Mouse (Mus musculus) embryonic facial prominence, embryonic 12.5 days (tissue): ENCODE data around the gene Slc2a3. TPM values are rescaled to one million over a fixed set of nuclear protein-coding genes. Genes with fewer than 3 reads are reported as not detected.
"Not testable (repeated sequence)": the region's sequence is repeated elsewhere in the genome, so short reads cannot be mapped to it uniquely, and the experiment has no call there.

Experiments
- ATAC-seq: fragments of 200-750 bp; cut with Nextera tagmentation; 2 replicates; pipeline ENCODE4 v1.8.0; 2017; ENCODE audit not compliant: insufficient number of reproducible peaks, insufficient read depth, low FRiP score, low TSS enrichment
- H3K27ac ChIP-seq: fragments of 300-500 bp; sonication (generic); 2 replicates; pipeline ENCODE4 v1.5.1; 2016; ENCODE audit warnings: mild to moderate bottlenecking
- H3K27me3 ChIP-seq: fragments of 300-500 bp; sonication (generic); 2 replicates; pipeline ENCODE4 v1.6.1; 2016; ENCODE audit warnings: mild to moderate bottlenecking, moderate library complexity
- H3K36me3 ChIP-seq: fragments of 300-500 bp; sonication (generic); 2 replicates; pipeline ENCODE4 v1.6.1; 2016; ENCODE audit warnings: mild to moderate bottlenecking
- H3K4me1 ChIP-seq: fragments of 300-500 bp; sonication (generic); 2 replicates; pipeline ENCODE4 v1.6.1; 2016
- H3K4me2 ChIP-seq: fragments of 300-500 bp; sonication (generic); replicated peaks from 2 replicates; pipeline ENCODE4 v1.6.1; 2016; ENCODE audit warnings: mild to moderate bottlenecking, moderate library complexity
- H3K4me3 ChIP-seq: fragments of 300-500 bp; sonication (generic); 2 replicates; pipeline ENCODE4 v1.5.1; 2016; ENCODE audit warnings: mild to moderate bottlenecking
- H3K9ac ChIP-seq: fragments of 300-500 bp; sonication (generic); 2 replicates; pipeline ENCODE4 v1.6.1; 2016; ENCODE audit warnings: mild to moderate bottlenecking, moderate library complexity
- H3K9me3 ChIP-seq: fragments of 300-500 bp; sonication (generic); 2 replicates; pipeline ENCODE4 v1.6.1; 2016; ENCODE audit warnings: mild to moderate bottlenecking, moderate library complexity
- WGBS: fragments of 180-500 bp; shearing (Covaris S2); methylation state at CpG from one replicate; pipeline ENCODE4 v1.1.7; 2016; 5-methylcytosine and 5-hydroxymethylcytosine counted together
- polyA plus RNA-seq: library from polyadenylated mRNA; unstranded; fragments of >200 nt; fragmentation: Nextera tagmentation; extraction: Ambion mirVana; gene quantifications from 2 replicates; pipeline ENCODE4 v1.2.1, GENCODE M21; 2016

Gene Slc2a3
- polyA plus RNA-seq, 1 experiment from 2014 or later: 32.7 TPM

GRCm38 (mm10) chr6:122769771-122770759, 31.4 kb downstream of the Slc2a3 start:
- 62% methylated on average over 10 of the region's 10 CpGs for WGBS
- ATAC-seq: no peak
- no peaks in the 10 kb centered on the region for H3K36me3 ChIP-seq
- peaks cover 9% of the 10 kb centered on the region for H3K4me1 ChIP-seq
- H3K9me3 ChIP-seq: no peaks in the 10 kb centered on the region
- no peak overlapping the region for H3K4me3 ChIP-seq
- H3K27me3 ChIP-seq: no peaks in the 10 kb centered on the region
- no peak overlapping the region for H3K27ac ChIP-seq
- no peak overlapping the region for H3K4me2 ChIP-seq
- H3K9ac ChIP-seq: no peak overlapping the region

- Histone ChIP-seq H3K4me2 (no peak overlapping the region), H3K4me1 (peaks cover 10% of the 10 kb centered on the region), H3K4me3 (no peak overlapping the region), H3K27me3 (peaks cover 5% of the 10 kb centered on the region; the same call in 1 of the 2 replicates), H3K9me3 (no peaks in the 10 kb centered on the region), H3K27ac (no peak overlapping the region), H3K9ac (no peak overlapping the region), H3K36me3 (no peaks in the 10 kb centered on the region)
- WGBS: 71% methylated on average over 5 of the region's 5 CpGs
- no peak for ATAC-seq
Observed at GRCm38 (mm10) chr6:122768256-122768655, 33.2 kb downstream of the Slc2a3 start.

DNA sequence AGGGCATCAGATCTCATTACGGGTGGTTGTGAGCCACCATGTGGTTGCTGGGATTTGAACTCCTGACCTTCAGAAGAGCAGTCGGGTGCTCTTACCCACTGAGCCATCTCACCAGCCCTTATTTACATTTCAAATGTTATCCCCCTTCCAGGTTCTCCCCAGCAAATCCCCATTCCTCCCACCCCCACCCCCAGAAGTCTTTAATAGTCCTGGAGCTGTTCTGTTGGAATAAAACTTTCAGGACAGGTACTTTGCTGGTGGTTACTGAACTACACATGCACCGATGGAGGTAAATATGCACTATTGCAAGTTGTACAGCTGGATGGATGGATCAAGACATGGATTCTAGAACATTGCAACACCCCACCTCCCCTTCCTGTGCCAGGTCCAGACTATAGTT, 34.4 kb downstream of the Slc2a3 start:
- H3K9me3 ChIP-seq, H3K4me2 ChIP-seq, H3K36me3 ChIP-seq, ATAC-seq, H3K27me3 ChIP-seq, H3K27ac ChIP-seq, H3K4me3 ChIP-seq, H3K9ac ChIP-seq: not testable (repeated sequence)
- peaks cover 10% of the 10 kb centered on the region for H3K4me1 ChIP-seq
- WGBS: 58% methylated on average over 3 of the region's 3 CpGs

GRCm38 (mm10) chr6:122766145-122766968, 35.1 kb downstream of the Slc2a3 start:
- peak overlapping the region; percentile 11; the same call in 1 of the 2 replicates for H3K4me2 ChIP-seq
- 21% methylated on average over 5 of the region's 5 CpGs for WGBS
- H3K36me3 ChIP-seq: no peaks in the 10 kb centered on the region
- no peak overlapping the region for H3K27ac ChIP-seq
- H3K27me3 ChIP-seq: peaks cover 5% of the 10 kb centered on the region; the same call in 1 of the 2 replicates
- H3K9me3 ChIP-seq: no peaks in the 10 kb centered on the region
- no peak for ATAC-seq
- no peak overlapping the region for H3K4me3 ChIP-seq
- peaks cover 10% of the 10 kb centered on the region for H3K4me1 ChIP-seq
- no peak overlapping the region for H3K9ac ChIP-seq

DNA sequence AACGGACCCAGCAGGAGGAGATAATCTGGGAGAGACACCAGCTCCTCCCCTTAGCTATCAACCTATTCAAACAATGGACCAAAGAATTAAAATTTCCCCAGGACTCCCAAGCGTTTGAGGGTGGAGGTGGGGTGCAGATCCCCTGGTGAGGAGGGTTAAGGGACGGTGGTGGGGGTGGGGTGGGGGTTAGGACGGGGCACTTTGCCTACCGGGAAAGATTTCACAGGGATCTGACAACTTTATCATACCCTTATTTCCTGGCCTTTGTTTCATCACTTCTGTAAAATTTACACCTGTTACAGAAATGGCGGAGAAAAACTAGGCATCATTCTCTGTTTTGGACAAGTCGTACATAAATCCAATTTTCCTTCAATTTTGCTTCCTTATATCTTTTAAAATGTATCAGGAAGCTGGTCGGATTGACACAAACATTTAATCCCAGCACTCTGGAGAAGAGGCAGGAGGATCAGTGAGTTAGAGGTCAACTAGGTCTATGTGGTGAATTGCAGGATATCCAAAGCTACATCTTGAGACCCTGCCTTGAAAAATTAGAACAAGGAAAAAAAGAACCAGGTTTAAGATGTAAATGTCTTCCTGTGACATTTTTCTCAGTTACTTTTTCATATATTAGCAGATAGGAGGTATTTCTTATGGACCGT, 36.0 kb downstream of the Slc2a3 start:
- Histone ChIP-seq H3K4me3 (peak overlapping the region; percentile 44), H3K9ac (peak overlapping the region; percentile 44; the same call in 1 of the 2 replicates), H3K36me3 (no peaks in the 10 kb centered on the region), H3K9me3 (no peaks in the 10 kb centered on the region), H3K4me2 (peak overlapping the region; percentile 71), H3K4me1 (peaks cover 10% of the 10 kb centered on the region), H3K27ac (no peak overlapping the region), H3K27me3 (peaks cover 5% of the 10 kb centered on the region; the same call in 1 of the 2 replicates)
- ATAC-seq: no peak; the same call in 1 of the 2 replicates
- WGBS: 7% methylated on average over 9 of the region's 9 CpGs

DNA sequence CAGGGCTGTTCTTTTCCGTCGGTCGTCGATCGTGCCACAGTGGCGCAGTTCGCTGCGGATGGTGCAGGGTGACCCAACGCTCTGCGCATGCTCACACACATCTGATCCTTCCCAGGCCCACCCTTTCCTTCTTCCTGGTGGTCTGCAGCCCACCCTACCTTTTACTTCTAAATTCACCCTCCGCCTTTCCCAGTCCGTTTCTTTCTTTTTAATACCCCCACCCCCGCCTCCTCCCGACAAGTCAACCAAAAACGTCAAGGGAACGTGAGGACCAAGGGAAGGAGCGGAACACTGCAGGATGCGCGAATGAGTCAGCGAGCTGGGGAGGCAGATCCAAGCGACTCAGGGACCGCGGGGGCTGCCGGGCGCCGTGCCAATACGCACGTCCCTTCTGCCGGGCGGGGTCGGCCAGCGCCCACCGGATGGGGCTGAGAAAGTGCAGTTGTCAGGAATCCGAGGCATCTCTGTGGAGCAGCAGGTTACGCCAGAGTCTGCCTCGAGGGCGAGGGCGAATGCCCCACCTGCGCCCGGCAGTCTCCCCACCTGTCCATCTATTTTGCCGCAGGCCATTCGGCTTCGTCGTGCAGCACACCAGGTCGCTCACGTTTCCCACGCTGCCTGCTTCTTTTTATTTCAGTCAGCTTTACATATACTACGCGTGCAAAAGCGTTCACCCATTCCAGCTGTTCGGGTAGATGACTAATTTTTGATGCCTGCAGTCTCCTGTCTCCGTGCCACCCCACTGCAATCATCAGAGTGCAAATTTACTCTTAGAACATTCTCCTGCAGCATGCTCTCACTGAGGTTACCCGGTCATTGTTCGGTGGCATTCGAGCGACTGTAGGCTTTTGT, 36.8 kb downstream of the Slc2a3 start:
- peak; percentile 61 for ATAC-seq
- Histone ChIP-seq H3K4me1 (peaks cover 10% of the 10 kb centered on the region), H3K27me3 (peaks cover 5% of the 10 kb centered on the region; the same call in 1 of the 2 replicates), H3K36me3 (no peaks in the 10 kb centered on the region), H3K4me2 (peak overlapping the region; percentile 71), H3K4me3 (peak overlapping the region; percentile 44), H3K9ac (peak overlapping the region; percentile 44), H3K9me3 (no peaks in the 10 kb centered on the region), H3K27ac (no peak overlapping the region)
- WGBS: under 1% methylated on average over 56 of the region's 56 CpGs

DNA sequence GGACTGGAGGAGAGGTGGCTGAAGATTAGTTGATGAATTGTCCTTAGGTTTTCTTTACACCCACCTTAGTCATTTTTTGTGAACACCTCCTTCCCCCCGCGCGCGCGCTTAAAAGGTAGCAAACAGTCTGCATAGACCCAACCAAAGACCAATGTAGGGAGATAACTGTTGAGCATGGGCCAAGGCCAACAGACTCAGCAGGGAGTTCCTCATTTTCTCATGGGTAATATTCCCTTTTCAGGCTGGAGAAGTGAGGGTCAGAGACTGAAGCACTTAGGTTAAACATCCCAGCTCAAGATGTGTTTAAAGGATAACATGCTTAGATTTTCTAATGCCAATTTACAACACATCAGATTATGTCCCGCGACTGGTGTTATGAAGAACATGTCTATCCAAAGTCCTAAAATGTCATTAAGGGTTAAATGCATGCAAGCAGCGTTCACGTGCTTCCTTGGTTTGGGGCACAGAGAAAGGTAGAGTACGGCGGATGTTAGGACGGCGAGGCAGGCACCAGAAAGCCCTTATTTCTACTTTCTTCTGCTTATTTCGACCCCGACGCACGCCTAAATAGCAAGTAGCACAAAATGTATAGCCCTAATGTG, 37.5 kb downstream of the Slc2a3 start:
- H3K4me2 ChIP-seq: peak overlapping the region; percentile 71
- no peaks in the 10 kb centered on the region for H3K9me3 ChIP-seq
- ATAC-seq: no peak
- peaks cover 5% of the 10 kb centered on the region; the same call in 1 of the 2 replicates for H3K27me3 ChIP-seq
- no peak overlapping the region for H3K27ac ChIP-seq
- WGBS: 32% methylated on average over 17 of the region's 17 CpGs
- peak overlapping the region; percentile 44 for H3K4me3 ChIP-seq
- H3K36me3 ChIP-seq: no peaks in the 10 kb centered on the region
- H3K9ac ChIP-seq: peak overlapping the region; percentile 44; the same call in 1 of the 2 replicates
- peaks cover 10% of the 10 kb centered on the region for H3K4me1 ChIP-seq

GRCm38 (mm10) chr6:122762952-122763700, 38.3 kb downstream of the Slc2a3 start:
- Histone ChIP-seq H3K36me3 (no peaks in the 10 kb centered on the region), H3K9me3 (no peaks in the 10 kb centered on the region), H3K4me1 (peaks cover 10% of the 10 kb centered on the region), H3K4me3 (no peak overlapping the region), H3K27me3 (peaks cover 5% of the 10 kb centered on the region; the same call in 1 of the 2 replicates), H3K27ac (no peak overlapping the region), H3K9ac (no peak overlapping the region), H3K4me2 (no peak overlapping the region)
- no peak for ATAC-seq
- WGBS: 68% methylated on average over 11 of the region's 11 CpGs

DNA sequence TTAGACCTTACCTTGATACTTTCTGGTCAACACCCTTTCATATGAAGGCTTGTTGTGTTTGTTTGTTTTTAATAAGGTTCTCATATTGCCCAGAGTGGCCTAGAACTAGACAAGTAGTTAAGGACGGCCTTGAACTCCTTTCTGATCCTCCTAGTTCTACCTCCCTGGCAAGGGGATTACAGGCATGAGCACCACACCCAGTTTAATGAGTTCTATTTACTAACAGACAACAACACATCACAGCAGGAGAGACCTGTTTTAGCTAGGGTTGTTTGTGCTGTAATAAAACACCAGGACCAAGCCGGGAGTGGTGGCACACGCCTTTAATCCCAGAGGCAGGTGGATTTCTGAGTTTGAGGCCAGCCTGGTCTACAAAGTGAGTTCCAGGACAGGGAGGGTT, 39.0 kb downstream of the Slc2a3 start:
- Histone ChIP-seq H3K4me2 (no peak overlapping the region), H3K27ac (no peak overlapping the region), H3K27me3 (peaks cover 5% of the 10 kb centered on the region; the same call in 1 of the 2 replicates), H3K9me3 (no peaks in the 10 kb centered on the region), H3K36me3 (no peaks in the 10 kb centered on the region), H3K9ac (no peak overlapping the region), H3K4me1 (peaks cover 10% of the 10 kb centered on the region), H3K4me3 (no peak overlapping the region)
- WGBS: 84% methylated on average over 3 of the region's 3 CpGs
- no peak for ATAC-seq

GRCm38 (mm10) chr6:122761901-122762300, 39.5 kb downstream of the Slc2a3 start:
- no peaks in the 10 kb centered on the region for H3K36me3 ChIP-seq
- peaks cover 5% of the 10 kb centered on the region; the same call in 1 of the 2 replicates for H3K27me3 ChIP-seq
- no peak overlapping the region for H3K4me3 ChIP-seq
- ATAC-seq: no peak
- peaks cover 10% of the 10 kb centered on the region for H3K4me1 ChIP-seq
- H3K27ac ChIP-seq: no peak overlapping the region
- H3K9me3 ChIP-seq: no peaks in the 10 kb centered on the region
- no peak overlapping the region for H3K4me2 ChIP-seq
- no peak overlapping the region for H3K9ac ChIP-seq
